Mouse (Mus musculus) myocyte (in vitro differentiated cells): ENCODE data around the gene Clptm1.

ENCODE experiments used
- POLR2A ChIP-seq: IDR thresholded peaks from one replicate; pipeline ENCODE4 v1.6.1; 2011; ENCODE audit warnings: low read depth, mild to moderate bottlenecking, control low read depth, moderate library complexity; ENCODE audit not compliant: insufficient read length
- USF1 ChIP-seq: IDR thresholded peaks from one replicate; pipeline ENCODE4 v1.6.1; 2011; ENCODE audit warnings: low read depth, mild to moderate bottlenecking, control low read depth, moderate library complexity

DNA sequence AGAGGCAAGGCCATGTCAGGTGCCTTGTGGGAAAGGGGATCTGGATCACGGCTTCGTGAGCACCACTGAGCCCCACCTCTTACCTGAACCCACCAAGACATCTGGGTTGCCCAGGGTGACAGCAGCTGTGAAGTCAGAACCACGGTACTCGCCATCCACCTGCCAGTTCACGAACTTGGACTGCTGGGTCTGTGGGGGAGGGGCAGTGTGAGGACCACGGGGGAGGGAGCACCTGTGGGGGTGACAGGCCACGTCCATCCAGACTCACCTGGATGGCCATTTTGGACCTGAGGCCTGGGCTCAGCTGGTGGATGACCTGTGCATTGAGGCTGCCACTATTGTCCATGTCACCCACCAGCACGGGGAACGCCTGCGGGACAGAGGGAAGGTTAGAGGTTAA is 45.8 kb upstream of the Clptm1 start:
- no peak for TF ChIP-seq USF1
- TF ChIP-seq POLR2A: no peak
